ENCODE assay signal across 8 mouse cellular contexts in the genomic region with DNA sequence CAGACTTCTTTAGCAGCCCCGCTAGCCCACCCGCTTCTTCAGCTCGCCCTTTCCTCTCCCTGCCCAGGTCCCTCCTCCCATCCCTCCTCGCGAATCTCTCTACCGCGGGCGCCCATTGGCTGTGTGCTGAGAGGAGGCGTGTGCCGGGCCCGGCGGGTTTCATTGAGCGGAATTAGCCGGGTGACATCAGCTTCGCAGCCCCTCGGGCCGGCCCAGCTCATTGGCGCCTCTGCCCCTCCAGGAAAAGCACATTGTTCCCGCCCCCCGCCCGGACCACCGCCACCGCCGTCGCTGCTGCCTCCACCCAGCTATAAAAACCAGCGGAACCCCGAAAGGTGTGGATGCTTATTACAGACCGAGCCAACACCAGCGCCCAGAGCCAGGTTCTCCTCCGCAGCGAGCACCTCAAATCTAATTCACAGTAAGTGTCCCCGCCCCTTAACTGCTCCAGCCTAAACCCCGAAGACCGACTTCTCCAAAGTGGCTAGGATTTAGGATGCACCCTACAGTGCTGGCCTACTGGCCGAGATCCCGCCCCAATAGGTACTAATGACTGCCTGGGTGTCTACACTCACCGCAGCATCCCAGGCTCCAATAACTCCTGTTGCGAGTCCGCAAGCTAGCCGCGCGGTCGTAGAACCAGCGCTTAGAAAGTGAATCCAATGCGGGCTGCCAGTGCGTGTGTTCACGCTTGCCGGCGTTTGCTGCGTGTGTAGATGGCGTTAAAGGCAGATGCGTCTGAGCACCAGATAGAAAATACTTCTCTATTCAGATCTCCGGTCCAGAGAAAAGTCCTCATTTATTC. TPM values are rescaled to one million over a fixed set of nuclear protein-coding genes. Genes with fewer than 3 reads are reported as not detected.
DNase-seq lines count a peak whose midpoint lies in the region; ATAC-seq lines count a peak whose summit lies in the region.

A gene (plus strand): TSS at position 225 of the 805 bp plus-strand sequence.

- H3K27ac ChIP-seq in heart, embryonic 15.5 days: no peak within 1 kb of the TSS
- peak within 1 kb of the TSS; percentile 52; the same call in 1 of the 2 replicates for H3K27ac ChIP-seq in forebrain, embryonic 14.5 days (ENCODE audit: low read depth, low read length)
- no peak within 1 kb of the TSS for H3K27ac ChIP-seq in neural tube, embryonic 14.5 days (ENCODE audit: low read depth, low read length)

- ATAC-seq in heart, embryonic 15.5 days (replicated peaks; ENCODE audit: insufficient number of reproducible peaks, insufficient read depth, low FRiP score, low read depth): no peak
- ATAC-seq in forebrain, embryonic 14.5 days: peak; percentile 94
- ATAC-seq in neural tube, embryonic 14.5 days (ENCODE audit: low read depth): peak; percentile 80; the same call in 1 of the 2 replicates
- ATAC-seq in activated CD4-positive, CD25-positive, alpha-beta regulatory T cell, adult 4 months: no peak

- peak within 1 kb of the TSS; percentile 39 for H3K4me3 ChIP-seq in heart, embryonic 15.5 days
- H3K4me3 ChIP-seq in forebrain, embryonic 14.5 days (ENCODE audit: low read depth, low read length): peak within 1 kb of the TSS; percentile 40
- no peak within 1 kb of the TSS; the same call in 1 of the 2 replicates for H3K4me3 ChIP-seq in neural tube, embryonic 14.5 days (ENCODE audit: low read depth, low read length)

- 1% methylated on average over 53 of the region's 53 CpGs for WGBS in heart, embryonic 15.5 days
- under 1% methylated on average over 53 of the region's 53 CpGs for WGBS in forebrain, embryonic 14.5 days
- WGBS in neural tube, embryonic 14.5 days: under 1% methylated on average over 53 of the region's 53 CpGs

- no peak for DNase-seq in heart, adult 9 months (ENCODE audit: low spot score in 2 of 2)
- DNase-seq in WW6 (ENCODE audit: low read depth, low spot score): peak; percentile 77
- peak; percentile 89 for DNase-seq in forebrain, embryonic 14.5 days (ENCODE audit: low spot score)
- DNase-seq in layer of hippocampus, postnatal 36 days: peak; percentile 60 to 70
- no peak for DNase-seq in urinary bladder, postnatal 25 days (ENCODE audit: low spot score)

- peaks cover 99% of the 10 kb centered on the region for H3K27me3 ChIP-seq in heart, embryonic 15.5 days
- peaks cover 76% of the 10 kb centered on the region for H3K27me3 ChIP-seq in forebrain, embryonic 14.5 days (replicated peaks; ENCODE audit: control insufficient read depth, insufficient read depth, low read length)
- H3K27me3 ChIP-seq in neural tube, embryonic 14.5 days (ENCODE audit: control insufficient read depth, insufficient read depth, low read length): peaks cover 81% of the 10 kb centered on the region

- no peaks in the 10 kb centered on the region for H3K9me3 ChIP-seq in heart, embryonic 15.5 days (replicated peaks)
- no peaks in the 10 kb centered on the region for H3K9me3 ChIP-seq in forebrain, embryonic 14.5 days (replicated peaks; ENCODE audit: control insufficient read depth, low read length)
- H3K9me3 ChIP-seq in neural tube, embryonic 14.5 days (ENCODE audit: control insufficient read depth, low read length): no peaks in the 10 kb centered on the region

- H3K4me1 ChIP-seq in heart, embryonic 15.5 days (replicated peaks): peaks cover 32% of the 10 kb centered on the region
- peaks cover 22% of the 10 kb centered on the region for H3K4me1 ChIP-seq in forebrain, embryonic 14.5 days (ENCODE audit: control insufficient read depth, insufficient read depth, low read length)
- no peaks in the 10 kb centered on the region for H3K4me1 ChIP-seq in neural tube, embryonic 14.5 days (ENCODE audit: control insufficient read depth, insufficient read depth, low read length)

- H3K36me3 ChIP-seq in heart, embryonic 15.5 days: no peaks in the 10 kb centered on the region
- H3K36me3 ChIP-seq in forebrain, embryonic 14.5 days (ENCODE audit: control insufficient read depth, insufficient read depth, low read length): no peaks in the 10 kb centered on the region
- no peaks in the 10 kb centered on the region for H3K36me3 ChIP-seq in neural tube, embryonic 14.5 days (ENCODE audit: control insufficient read depth, insufficient read depth, low read length)

- H3K9ac ChIP-seq in heart, embryonic 15.5 days: no peak within 1 kb of the TSS
- peak within 1 kb of the TSS; percentile 61 for H3K9ac ChIP-seq in forebrain, embryonic 14.5 days (ENCODE audit: low read length)
- no peak within 1 kb of the TSS for H3K9ac ChIP-seq in neural tube, embryonic 14.5 days (replicated peaks; ENCODE audit: low read depth, low read length)

- peak within 1 kb of the TSS; percentile 57 for H3K4me2 ChIP-seq in heart, embryonic 15.5 days
- H3K4me2 ChIP-seq in forebrain, embryonic 14.5 days (ENCODE audit: low read length): peak within 1 kb of the TSS; percentile 56
- peak within 1 kb of the TSS; percentile 21; the same call in 1 of the 2 replicates for H3K4me2 ChIP-seq in neural tube, embryonic 14.5 days (ENCODE audit: low read depth, low read length)

RNA-seq across cellular contexts. Expression of the gene that starts here (rescaled TPM):
- not detected in 2 replicates for polyA plus RNA-seq in heart, embryonic 15.5 days (2015; fragmentation: Nextera tagmentation; extraction: Ambion mirVana)
- 5.2 and 6.3 TPM in 2 replicates for polyA plus RNA-seq in forebrain, embryonic 14.5 days (2014; fragmentation: Nextera tagmentation; extraction: Ambion mirVana)
- 10 to 100 TPM; 29.1 to 33.7 TPM for total RNA-seq in layer of hippocampus, postnatal 36 days (2021)
- polyA plus RNA-seq in neural tube, embryonic 14.5 days (2014; fragmentation: Nextera tagmentation; extraction: Ambion mirVana): 6.5 and 8.3 TPM in 2 replicates
- not detected for polyA plus RNA-seq in activated CD4-positive, CD25-positive, alpha-beta regulatory T cell, adult 4 months (2017; shearing (Covaris generic))

Comparison
In these comparisons a context has a peak if more than half of its experiments do, and no peak if none do; other contexts are left out.
1. ATAC-seq: peak in forebrain, embryonic 14.5 days (single experiment) and neural tube, embryonic 14.5 days (single experiment); none in heart, embryonic 15.5 days (single experiment) and activated CD4-positive, CD25-positive, alpha-beta regulatory T cell, adult 4 months (single experiment).
2. DNase-seq: peak in WW6 (single experiment), forebrain, embryonic 14.5 days (single experiment) and layer of hippocampus, postnatal 36 days (2 of 2); none in heart, adult 9 months (0 of 2) and urinary bladder, postnatal 25 days (single experiment).
3. Peak in every context shown above with its lines, with median percentiles within 50 percentile points of each other: H3K4me2 ChIP-seq.